Mouse (Mus musculus) c-Kit-negative CD71-positive TER-119-positive erythroid progenitor cells, embryonic 14.5 days (primary cell): Measurements from ENCODE around the gene Naglu.

Experiments
- DNase-seq: peaks from one replicate; pipeline ENCODE4 v3.0.0-alpha.2; 2013; ENCODE audit warnings: low read depth, low spot score

Gene Naglu

GRCm38 (mm10) chr11:101069391-101070188 lies at the start of gene Naglu:
Naglu (plus strand) TSS chr11:101070012.
- peak; percentile 79 for DNase-seq

GRCm38 (mm10) chr11:101023371-101023770 lies 46.4 kb upstream of the Naglu start:
- DNase-seq: no peak

GRCm38 (mm10) chr11:101024001-101024400 lies 45.8 kb upstream of the Naglu start:
- no peak for DNase-seq

GRCm38 (mm10) chr11:101027121-101027520 lies 42.7 kb upstream of the Naglu start:
- DNase-seq: no peak

GRCm38 (mm10) chr11:101029320-101029719 lies 40.5 kb upstream of the Naglu start:
- DNase-seq: no peak

- DNase-seq: no peak
These were observed 39.5 kb upstream of the Naglu start for GRCm38 (mm10) chr11:101030136-101030807.

- no peak for DNase-seq
These were observed 39.0 kb upstream of the Naglu start for GRCm38 (mm10) chr11:101030808-101031156.

GRCm38 (mm10) chr11:101031470-101031869 lies 38.3 kb upstream of the Naglu start:
- no peak for DNase-seq

- DNase-seq: no peak
These were observed 35.8 kb upstream of the Naglu start for GRCm38 (mm10) chr11:101033856-101034500.

GRCm38 (mm10) chr11:101034614-101035327 lies 35.0 kb upstream of the Naglu start:
- DNase-seq: no peak

GRCm38 (mm10) chr11:101035328-101035695 lies 34.5 kb upstream of the Naglu start:
- DNase-seq: no peak

GRCm38 (mm10) chr11:101037795-101038194 lies 32.0 kb upstream of the Naglu start:
- DNase-seq: no peak

GRCm38 (mm10) chr11:101045826-101046225 lies 24.0 kb upstream of the Naglu start:
- DNase-seq: no peak

GRCm38 (mm10) chr11:101046440-101046839 lies 23.4 kb upstream of the Naglu start:
- no peak for DNase-seq

- DNase-seq: no peak
These were observed 22.3 kb upstream of the Naglu start for GRCm38 (mm10) chr11:101047502-101047901.

GRCm38 (mm10) chr11:101050359-101050758 lies 19.5 kb upstream of the Naglu start:
- no peak for DNase-seq

GRCm38 (mm10) chr11:101051051-101051493 lies 18.7 kb upstream of the Naglu start:
- no peak for DNase-seq

- DNase-seq: no peak
These were observed 18.2 kb upstream of the Naglu start for GRCm38 (mm10) chr11:101051617-101052016.

- DNase-seq: no peak
These were observed 16.9 kb upstream of the Naglu start for GRCm38 (mm10) chr11:101052751-101053473.

- no peak for DNase-seq
These were observed 15.8 kb upstream of the Naglu start for GRCm38 (mm10) chr11:101053974-101054373.

- DNase-seq: no peak
These were observed 14.4 kb upstream of the Naglu start for GRCm38 (mm10) chr11:101055418-101055817.
